Mouse (Mus musculus): ENCODE measurements around the gene Faap100. TPM values are rescaled to one million over a fixed set of nuclear protein-coding genes. Genes with fewer than 3 reads are reported as not detected.

Faap100 gene
- total RNA-seq, 2 experiments from 2014 or later: 15.3 to 16.3 TPM

GRCm38 (mm10) chr11:120342656-120343160 is 35.9 kb downstream of the Faap100 start:
- intact Hi-C loops (cut with DNase I): no loop called here
- DNase-seq (ENCODE audit: low spot score in 2 of 2): no peak

- DNase-seq (ENCODE audit: low spot score in 2 of 2): no peak
- intact Hi-C loops (cut with DNase I): no loop called here
Measured at GRCm38 (mm10) chr11:120341661-120342060, 36.9 kb downstream of the Faap100 start.

GRCm38 (mm10) chr11:120339978-120340513 is 38.5 kb downstream of the Faap100 start:
- no peak for DNase-seq (ENCODE audit: low spot score in 2 of 2)
- intact Hi-C loops (cut with DNase I): no loop called here

GRCm38 (mm10) chr11:120338786-120339185 is 39.8 kb downstream of the Faap100 start:
- DNase-seq (ENCODE audit: low spot score in 2 of 2): no peak
- intact Hi-C loops (cut with DNase I): no loop called here

- intact Hi-C loops (cut with DNase I): no loop called here
- DNase-seq (ENCODE audit: low spot score in 2 of 2): no peak
Measured at GRCm38 (mm10) chr11:120337447-120337846, 41.1 kb downstream of the Faap100 start.

GRCm38 (mm10) chr11:120335431-120336021 is 43.0 kb downstream of the Faap100 start:
- no peak for DNase-seq (ENCODE audit: low spot score in 2 of 2)

GRCm38 (mm10) chr11:120320156-120320555 is 58.4 kb downstream of the Faap100 start:
- intact Hi-C loops (cut with DNase I): no loop called here
- no peak for DNase-seq (ENCODE audit: low spot score in 2 of 2)

More at GRCm38 (mm10) chr11:120335431-120336021, 43.0 kb downstream of the Faap100 start:
- intact Hi-C loops (cut with DNase I): no loop called here

- intact Hi-C loops (cut with DNase I): no loop called here
- no peak for DNase-seq (ENCODE audit: low spot score in 2 of 2)
Measured at GRCm38 (mm10) chr11:120319310-120319709, 59.3 kb downstream of the Faap100 start.

Small RNA genes within 50 kb of the gene (microRNA-seq; reads per million reads assigned to microRNA genes)
- 0 reads per million in 2 experiments for gene Gm23419
- 1.5 to 2.7 reads per million in 2 experiments for gene Mir6935

Other genes starting within 250 kb of the Faap100 start
- gene Slc38a10, start 227.4 kb downstream of the Faap100 start, total RNA-seq (2021): 10 to 100 TPM; 82.9 to 88.8 TPM
- gene Bahcc1, start 145.8 kb downstream of the Faap100 start, total RNA-seq (2021): 10 to 100 TPM; 16.3 to 21.9 TPM
- gene Actg1, start 30.2 kb downstream of the Faap100 start, total RNA-seq (2021): 1,000 to 10,000 TPM; 1,262 to 1,272 TPM
- under 1 TPM in 1 of 2 experiments, not detected in 1; 0.21 TPM for gene Fscn2, start 17.2 kb downstream of the Faap100 start, total RNA-seq (2021)
- 10 to 100 TPM; 67.5 to 71.1 TPM for gene Nploc4, start 58.9 kb upstream of the Faap100 start, total RNA-seq (2021)
- gene Tspan10, start 63.9 kb upstream of the Faap100 start, total RNA-seq (2021): 1 to 10 TPM; 2.8 to 5.8 TPM
- under 1 TPM in 1 of 2 experiments, not detected in 1; 0.18 TPM for gene Pde6g, start 74.7 kb upstream of the Faap100 start, total RNA-seq (2021)
- 10 to 100 TPM; 12.6 to 15.9 TPM for gene Oxld1, start 79.3 kb upstream of the Faap100 start, total RNA-seq (2021)
- gene Ccdc137, start 79.4 kb upstream of the Faap100 start, total RNA-seq (2021): 10 to 100 TPM; 21.5 to 29.0 TPM
- gene Arl16, start 88.8 kb upstream of the Faap100 start, total RNA-seq (2021): 10 to 100 TPM; 56.7 to 58.1 TPM
- gene Mrpl12, start 105.8 kb upstream of the Faap100 start, total RNA-seq (2021): 10 to 100 TPM; 72.6 to 75.2 TPM
- gene Slc25a10, start 113.1 kb upstream of the Faap100 start, total RNA-seq (2021): 10 to 100 TPM; 18.4 to 20.5 TPM
- not detected for gene Gcgr, start 151.9 kb upstream of the Faap100 start, total RNA-seq (2021)
- 10 to 100 TPM; 88.2 to 93.6 TPM for gene Mcrip1, start 171.0 kb upstream of the Faap100 start, total RNA-seq (2021)
- gene Ppp1r27, start 172.4 kb upstream of the Faap100 start, total RNA-seq (2021): not detected
- 100 to 1,000 TPM; 125 to 127 TPM for gene P4hb, start 194.5 kb upstream of the Faap100 start, total RNA-seq (2021)
- 100 to 1,000 TPM; 340 to 344 TPM for gene Arhgdia, start 202.9 kb upstream of the Faap100 start, total RNA-seq (2021)
- gene Alyref, start 219.6 kb upstream of the Faap100 start, total RNA-seq (2021): 10 to 100 TPM; 59.9 to 61.2 TPM
- gene Anapc11, start 219.7 kb upstream of the Faap100 start, total RNA-seq (2021): 10 to 100 TPM; 93.2 to 94.8 TPM
- gene Npb, start 229.7 kb upstream of the Faap100 start, total RNA-seq (2021): not detected
- gene Pcyt2, start 239.2 kb upstream of the Faap100 start, total RNA-seq (2021): 100 to 1,000 TPM; 120 to 141 TPM
- gene Sirt7, start 246.5 kb upstream of the Faap100 start, total RNA-seq (2021): 10 to 100 TPM; 37.8 TPM

All from left cerebral cortex, postnatal 25 days (tissue).